ENCODE assay signal across 8 mouse cellular contexts in the genomic region with DNA sequence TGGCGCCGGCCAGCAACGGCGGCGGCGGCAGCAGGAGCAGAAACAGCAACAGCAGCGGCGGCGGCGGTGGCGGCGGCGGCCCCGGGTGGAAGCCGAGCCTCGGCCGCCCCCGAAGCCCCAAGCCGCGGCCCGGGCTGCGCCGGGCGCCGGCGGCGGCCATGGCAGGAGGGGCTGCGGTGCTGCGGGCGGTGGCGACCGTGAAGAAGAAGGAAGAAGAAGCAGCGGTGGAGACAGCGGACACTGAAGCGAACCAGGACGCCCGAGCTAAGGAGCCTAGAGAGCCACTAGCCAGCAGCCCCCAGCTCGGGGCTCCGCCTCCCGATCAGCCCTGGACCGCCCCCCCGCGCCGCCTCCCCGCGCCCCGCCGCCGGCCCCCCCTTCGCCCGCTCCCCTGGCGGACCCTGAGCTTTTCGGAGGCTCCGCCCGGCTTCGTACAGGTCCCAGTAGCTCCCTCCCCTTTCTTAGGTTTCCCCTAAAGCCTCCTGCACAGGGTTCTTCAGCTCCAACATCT. TPM values are rescaled to one million over a fixed set of nuclear protein-coding genes. Genes with fewer than 3 reads are reported as not detected.
A peak's percentile ranks its signal among the peaks of the same experiment; 100 is the strongest.
DNase-seq lines count a peak whose midpoint lies in the region; ATAC-seq and TF ChIP-seq lines count a peak whose summit lies in the region.

A gene (minus strand): TSS at position 411 of the 511 bp plus-strand sequence.

- TF ChIP-seq POLR2A in heart, adult 2 months (IDR thresholded peaks at IDR 0.05; ENCODE audit: insufficient read depth, low read depth, low read length), result no peak
- no peak for TF ChIP-seq POLR2A in embryonic fibroblast, embryonic 13.5 days (IDR thresholded peaks at IDR 0.05; ENCODE audit: low read depth, low read length)

- H3K27me3 ChIP-seq in heart, adult 2 months (ENCODE audit: control insufficient read depth, insufficient read depth, low read length), result no peaks in the 10 kb centered on the region; the same call in 1 of the 2 replicates
- H3K27me3 ChIP-seq in hindbrain, postnatal 0 days (ENCODE audit: insufficient read depth, low read length), result no peaks in the 10 kb centered on the region
- peaks cover 48% of the 10 kb centered on the region for H3K27me3 ChIP-seq in limb, embryonic 12.5 days
- peaks cover 38% of the 10 kb centered on the region for H3K27me3 ChIP-seq in neural tube, embryonic 13.5 days

- no peak for TF ChIP-seq EP300 in heart, adult 2 months (IDR thresholded peaks at IDR 0.05; ENCODE audit: insufficient read depth, low read depth, low read length)

- intact Hi-C loops in heart, adult 2 months (cut with DNase I), result no loop called here

- H3K4me3 ChIP-seq in heart, adult 2 months, result peak within 1 kb of the TSS; percentile 49
- peak within 1 kb of the TSS; percentile 39 for H3K4me3 ChIP-seq in embryonic fibroblast, embryonic 13.5 days (ENCODE audit: insufficient read depth, low read length)
- H3K4me3 ChIP-seq in hindbrain, postnatal 0 days (ENCODE audit: low read length), result peak within 1 kb of the TSS; percentile 89
- H3K4me3 ChIP-seq in limb, embryonic 12.5 days (replicated peaks), result peak within 1 kb of the TSS; percentile 78
- H3K4me3 ChIP-seq in neural tube, embryonic 13.5 days, result peak within 1 kb of the TSS; percentile 83

- WGBS in heart, adult 2 months, result 3% methylated on average over 38 of the region's 56 CpGs
- under 1% methylated on average over 34 of the region's 56 CpGs for WGBS in hindbrain, postnatal 0 days
- WGBS in limb, embryonic 12.5 days, result under 1% methylated on average over 50 of the region's 56 CpGs
- WGBS in neural tube, embryonic 13.5 days, result 0% methylated on average over 35 of the region's 56 CpGs

- peak in 1 of 2 experiments; percentile 28 for DNase-seq in heart, adult 2 months
- DNase-seq in heart, adult 9 months (ENCODE audit: low spot score in 2 of 2), result no peak
- DNase-seq in adrenal gland, postnatal 36 days, result peak; percentile 24 to 28
- DNase-seq in hindbrain, postnatal 0 days (ENCODE audit: low spot score), result peak; percentile 65
- no peak for DNase-seq in spleen, postnatal 4 days (ENCODE audit: low spot score in 2 of 2)

- H3K9ac ChIP-seq in heart, adult 2 months (ENCODE audit: low read depth, low read length), result peak within 1 kb of the TSS; percentile 48
- peak within 1 kb of the TSS; percentile 73 for H3K9ac ChIP-seq in hindbrain, postnatal 0 days (replicated peaks; ENCODE audit: low read length)
- H3K9ac ChIP-seq in limb, embryonic 12.5 days (replicated peaks), result peak within 1 kb of the TSS; percentile 71
- H3K9ac ChIP-seq in neural tube, embryonic 13.5 days, result peak within 1 kb of the TSS; percentile 93

- H3K9me3 ChIP-seq in hindbrain, postnatal 0 days (ENCODE audit: low read length), result no peaks in the 10 kb centered on the region
- no peaks in the 10 kb centered on the region for H3K9me3 ChIP-seq in limb, embryonic 12.5 days
- H3K9me3 ChIP-seq in neural tube, embryonic 13.5 days, result no peaks in the 10 kb centered on the region

- H3K79me2 ChIP-seq in heart, adult 2 months (replicated peaks; ENCODE audit: control insufficient read depth, insufficient read depth, low read length), result no peaks in the 10 kb centered on the region

- H3K36me3 ChIP-seq in heart, adult 2 months (ENCODE audit: control insufficient read depth, insufficient read depth, low read length), result no peaks in the 10 kb centered on the region
- H3K36me3 ChIP-seq in hindbrain, postnatal 0 days (ENCODE audit: insufficient read depth, low read length), result no peaks in the 10 kb centered on the region
- H3K36me3 ChIP-seq in limb, embryonic 12.5 days, result no peaks in the 10 kb centered on the region
- no peaks in the 10 kb centered on the region for H3K36me3 ChIP-seq in neural tube, embryonic 13.5 days

- H3K27ac ChIP-seq in heart, adult 2 months, result no peak within 1 kb of the TSS
- no peak within 1 kb of the TSS for H3K27ac ChIP-seq in embryonic fibroblast, embryonic 13.5 days (ENCODE audit: insufficient read depth, low read length)
- H3K27ac ChIP-seq in hindbrain, postnatal 0 days, result peak within 1 kb of the TSS; percentile 79
- H3K27ac ChIP-seq in limb, embryonic 12.5 days, result no peak within 1 kb of the TSS
- H3K27ac ChIP-seq in neural tube, embryonic 13.5 days (replicated peaks), result peak within 1 kb of the TSS; percentile 84

- no peak for TF ChIP-seq CTCF in heart, adult 2 months (IDR thresholded peaks at IDR 0.05)
- TF ChIP-seq CTCF in embryonic fibroblast, embryonic 13.5 days (IDR thresholded peaks at IDR 0.05; ENCODE audit: borderline replicate concordance, insufficient read depth, low read length), result no peak
- TF ChIP-seq CTCF in hindbrain, postnatal 0 days (IDR thresholded peaks at IDR 0.05; ENCODE audit: low read depth), result no peak

- ATAC-seq in hindbrain, postnatal 0 days, result peak; percentile 65
- ATAC-seq in limb, embryonic 12.5 days (ENCODE audit: insufficient number of reproducible peaks, insufficient read depth, low FRiP score, low TSS enrichment, low read depth), result peak; percentile 81
- ATAC-seq in neural tube, embryonic 13.5 days (ENCODE audit: low read depth), result peak; percentile 75

- H3K4me1 ChIP-seq in heart, adult 2 months (ENCODE audit: control insufficient read depth, insufficient read depth, low read length), result no peaks in the 10 kb centered on the region
- H3K4me1 ChIP-seq in embryonic fibroblast, embryonic 13.5 days (ENCODE audit: control insufficient read depth, insufficient read depth, low read length), result 0 out of 2 replicates have a peak, but pooled peaks cover 3% of the 10 kb centered on the region
- 0 out of 2 replicates have a peak, but pooled peaks cover 3% of the 10 kb centered on the region for H3K4me1 ChIP-seq in hindbrain, postnatal 0 days (ENCODE audit: insufficient read depth, low read length)
- H3K4me1 ChIP-seq in limb, embryonic 12.5 days (replicated peaks), result peaks cover 14% of the 10 kb centered on the region
- peaks cover 34% of the 10 kb centered on the region for H3K4me1 ChIP-seq in neural tube, embryonic 13.5 days (replicated peaks)

- peak within 1 kb of the TSS; percentile 84 for H3K4me2 ChIP-seq in hindbrain, postnatal 0 days (ENCODE audit: low read depth, low read length)
- peak within 1 kb of the TSS; percentile 99 for H3K4me2 ChIP-seq in limb, embryonic 12.5 days
- H3K4me2 ChIP-seq in neural tube, embryonic 13.5 days, result peak within 1 kb of the TSS; percentile 93

RNA-seq across cellular contexts. Expression of the gene that starts here (rescaled TPM):
- total RNA-seq in heart, adult 2 months (2021), result under 1 TPM; 0.50 to 0.78 TPM
- 0.90 and 1.1 TPM in 2 replicates for polyA plus RNA-seq in heart, adult 2 months (2012; rRNA removed)
- total RNA-seq in adrenal gland, postnatal 36 days (2021), result 1 to 10 TPM; 1.6 to 1.7 TPM
- polyA plus RNA-seq in embryonic fibroblast, embryonic 13.5 days (2011; ENCODE audit: insufficient read length, low read depth, missing spikeins), result 2.3 and 4.2 TPM in 2 replicates
- 47.2 and 51.4 TPM in 2 replicates for total RNA-seq in hindbrain, postnatal 0 days (2014; rRNA removed)
- polyA plus RNA-seq in hindbrain, postnatal 0 days (2015; fragmentation: Nextera tagmentation; extraction: Ambion mirVana), result 3.0 and 3.2 TPM in 2 replicates
- polyA plus RNA-seq in limb, embryonic 12.5 days (2016; fragmentation: Nextera tagmentation; extraction: Ambion mirVana), result 1.3 and 1.6 TPM in 2 replicates
- 2.7 and 2.8 TPM in 2 replicates for polyA plus RNA-seq in neural tube, embryonic 13.5 days (2015; fragmentation: Nextera tagmentation; extraction: Ambion mirVana)

Comparison
In these comparisons a context has a peak if more than half of its experiments do, and no peak if none do; other contexts are left out.
1. RNA of the gene that starts here (total RNA-seq): 47.2 to 51.4 TPM in hindbrain, postnatal 0 days; 1.6 to 1.7 TPM in adrenal gland, postnatal 36 days and 0.50 to 0.78 TPM in heart, adult 2 months; every median in the first group is over 10 times any median in the second.
2. DNase-seq: peak in adrenal gland, postnatal 36 days (2 of 2) and hindbrain, postnatal 0 days (single experiment); none in heart, adult 9 months (0 of 2) and spleen, postnatal 4 days (0 of 2).
3. H3K27ac ChIP-seq: peak in hindbrain, postnatal 0 days (single experiment) and neural tube, embryonic 13.5 days (single experiment); none in heart, adult 2 months (single experiment), embryonic fibroblast, embryonic 13.5 days (single experiment) and limb, embryonic 12.5 days (single experiment).
4. H3K4me3 ChIP-seq: peak in every context shown above with its lines; median percentile 89 in hindbrain, postnatal 0 days; 83 in neural tube, embryonic 13.5 days; 78 in limb, embryonic 12.5 days; 49 in heart, adult 2 months; 39 in embryonic fibroblast, embryonic 13.5 days.
5. Peak in every context shown above with its lines, with median percentiles within 50 percentile points of each other: H3K9ac ChIP-seq, ATAC-seq and H3K4me2 ChIP-seq.